Mouse (Mus musculus): ENCODE data around the gene Il13. TPM values are rescaled to one million over a fixed set of nuclear protein-coding genes. Genes with fewer than 3 reads are reported as not detected.

The Il13 gene
- total and polyA plus RNA-seq, 3 experiments, result not detected

GRCm38 (mm10) chr11:53626802-53627373 lies 7.6 kb downstream of the Il13 start (continued):
- peak; percentile 75 for TF ChIP-seq NRF1 (IDR thresholded peaks at IDR 0.05; ENCODE audit: insufficient read depth, low read depth, low read length, poor library complexity, severe bottlenecking)
- no peak for TF ChIP-seq CHD1 (IDR thresholded peaks at IDR 0.05; ENCODE audit: low read depth, low read length)
- TF ChIP-seq MAFK (IDR thresholded peaks at IDR 0.05; ENCODE audit: borderline replicate concordance, low read depth, low read length), result no peak
- no peak for TF ChIP-seq ZKSCAN1 (IDR thresholded peaks at IDR 0.05; ENCODE audit: low read depth, low read length)
- no peak for TF ChIP-seq TAL1 (IDR thresholded peaks at IDR 0.05; ENCODE audit: low read length)
- TF ChIP-seq ZNF384 (IDR thresholded peaks at IDR 0.05; ENCODE audit: low read depth, low read length), result no peak

- Histone ChIP-seq H3K36me3 (ENCODE audit: control insufficient read depth in 1 of 2, insufficient read depth in 2 of 2, low read length in 2 of 2) (peaks cover 0 to 67% of the 10 kb centered on the region in 2 experiments; a peak in 2 of 4 replicates), H3K9me3 (replicated peaks; ENCODE audit: insufficient read depth, low read length) (no peaks in the 10 kb centered on the region), H3K27me3 (ENCODE audit: control insufficient read depth in 1 of 2, insufficient read depth in 2 of 2, low read length in 2 of 2) (no peaks in the 10 kb centered on the region), H3K4me3 (ENCODE audit: control insufficient read depth in 1 of 2, insufficient read depth in 1 of 2, low read depth in 2 of 2, low read length in 2 of 2) (no peak overlapping the region), H3K27ac (ENCODE audit: control insufficient read depth, low read depth, low read length) (peak overlapping the region; percentile 0; the same call in 1 of the 2 replicates), H3K4me1 (ENCODE audit: control insufficient read depth in 1 of 2, insufficient read depth in 2 of 2, low read length in 2 of 2) (peaks cover 61 to 82% of the 10 kb centered on the region in 2 experiments), H3K79me2 (ENCODE audit: control insufficient read depth, insufficient read depth, low read length, poor library complexity) (peaks cover 2% of the 10 kb centered on the region; the same call in 1 of the 2 replicates), H3K9ac (ENCODE audit: control insufficient read depth, low read depth, low read length, poor library complexity, severe bottlenecking) (no peak overlapping the region)
- DNase-seq (ENCODE audit: low read depth, low spot score), result no peak
- no peak for TF ChIP-seq NELFE (IDR thresholded peaks at IDR 0.05; ENCODE audit: low read depth, low read length)
- TF ChIP-seq POLR2AphosphoS2 (IDR thresholded peaks at IDR 0.05; ENCODE audit: low read length), result no peak
- peak; percentile 47 for TF ChIP-seq SMC3 (IDR thresholded peaks at IDR 0.05; ENCODE audit: low read depth, low read length)
- TF ChIP-seq USF2 (IDR thresholded peaks at IDR 0.05; ENCODE audit: borderline replicate concordance in 1 of 2, insufficient read depth in 1 of 2, low read depth in 1 of 2, low read length in 2 of 2), result no peak
- no peak for TF ChIP-seq GABPA (IDR thresholded peaks at IDR 0.05; ENCODE audit: low read depth, low read length)
- TF ChIP-seq RAD21 (IDR thresholded peaks at IDR 0.05; ENCODE audit: low read depth, low read length), result peak; percentile 51
- TF ChIP-seq USF1 (IDR thresholded peaks at IDR 0.05; ENCODE audit: low read depth, low read length), result no peak
- TF ChIP-seq POLR2AphosphoS5 (IDR thresholded peaks at IDR 0.05; ENCODE audit: borderline replicate concordance, low read depth, low read length), result no peak
- peak; percentile 33 to 62 (median 52); a peak in 5 of 6 replicates for TF ChIP-seq CTCF (IDR thresholded peaks at IDR 0.05 in 2 of 3, conservative IDR thresholded peaks at IDR 0.05 in 1 of 3; ENCODE audit: control insufficient read depth in 1 of 3, insufficient read depth in 1 of 3, low read depth in 2 of 3, low read length in 3 of 3, poor library complexity in 1 of 3, severe bottlenecking in 1 of 3)
- no peak for TF ChIP-seq MYC (IDR thresholded peaks at IDR 0.05; ENCODE audit: low read depth, low read length)
- no peak for TF ChIP-seq SIN3A (IDR thresholded peaks at IDR 0.05; ENCODE audit: low read length)
- TF ChIP-seq ETS1 (IDR thresholded peaks at IDR 0.05; ENCODE audit: low read depth, low read length), result no peak
Measured at GRCm38 (mm10) chr11:53624124-53624523, 10.4 kb downstream of the Il13 start.
